Mouse (Mus musculus) heart, postnatal 14 days (tissue): ENCODE measurements at regions not wholly inside any gene's neighbourhood (a gene's known extent, or its start where the extent isn't known, plus 50 kb on each side); places are given as distances from the start of the nearest gene placed in this dataset.

Experiments used
- DNase-seq, 2 experiments: peaks; one replicate each; pipeline ENCODE4 v3.0.0; 2021 to 2022
- intact Hi-C: fragments of 180-260 bp; cut with DNase I; formaldehyde crosslinking; loops from one replicate; pipeline ENCODE4 v1.15.1; 2025

GRCm38 (mm10) chr9:52591188-52591587, 88.4 kb downstream of the AI593442 start:
- no peak for DNase-seq
- intact Hi-C loops, result no loop called here

GRCm38 (mm10) chr9:52574066-52574465, 105.5 kb downstream of the AI593442 start:
- no peak for DNase-seq
- intact Hi-C loops, result no loop called here

GRCm38 (mm10) chr9:52551577-52552281, 127.9 kb downstream of the AI593442 start:
- intact Hi-C loops, result no loop called here
- DNase-seq, result no peak

- intact Hi-C loops, result no loop called here
- DNase-seq, result no peak
Observed at GRCm38 (mm10) chr9:52546071-52546470, 133.5 kb downstream of the AI593442 start.

- DNase-seq, result no peak
- intact Hi-C loops, result no loop called here
Observed at GRCm38 (mm10) chr9:52539086-52539485, 140.5 kb downstream of the AI593442 start.

- intact Hi-C loops, result no loop called here
- no peak for DNase-seq
Observed at GRCm38 (mm10) chr9:52529444-52529915, 150.1 kb downstream of the AI593442 start.

GRCm38 (mm10) chr9:52500487-52500886, 179.1 kb downstream of the AI593442 start:
- intact Hi-C loops, result no loop called here
- no peak for DNase-seq

GRCm38 (mm10) chr9:52495483-52496270, 183.9 kb downstream of the AI593442 start:
- DNase-seq, result no peak
- intact Hi-C loops, result no loop called here

- no peak for DNase-seq
- intact Hi-C loops, result no loop called here
Observed at GRCm38 (mm10) chr9:52492947-52493505, 186.6 kb downstream of the AI593442 start.

GRCm38 (mm10) chr9:52473555-52474196, 205.9 kb downstream of the AI593442 start:
- no peak for DNase-seq
- intact Hi-C loops, result no loop called here

- intact Hi-C loops, result no loop called here
- DNase-seq, result no peak
Observed at GRCm38 (mm10) chr9:52472859-52473258, 206.7 kb downstream of the AI593442 start.

GRCm38 (mm10) chr9:52458518-52458917, 221.1 kb downstream of the AI593442 start:
- DNase-seq, result no peak
- intact Hi-C loops, result no loop called here

- intact Hi-C loops, result no loop called here
- DNase-seq, result no peak
Observed at GRCm38 (mm10) chr9:52454445-52454844, 225.1 kb downstream of the AI593442 start.

- no peak for DNase-seq
- intact Hi-C loops, result no loop called here
Observed at GRCm38 (mm10) chr9:52451792-52452191, 227.8 kb downstream of the AI593442 start.

- no peak for DNase-seq
- intact Hi-C loops, result no loop called here
Observed at GRCm38 (mm10) chr9:52448245-52448644, 231.3 kb downstream of the AI593442 start.

GRCm38 (mm10) chr9:52443228-52443627, 236.4 kb downstream of the AI593442 start:
- DNase-seq, result no peak
- intact Hi-C loops, result no loop called here

- intact Hi-C loops, result no loop called here
- no peak for DNase-seq
Observed at GRCm38 (mm10) chr9:52434215-52434614, 245.4 kb downstream of the AI593442 start.

GRCm38 (mm10) chr9:52425413-52425812, 254.2 kb downstream of the AI593442 start:
- intact Hi-C loops, result no loop called here
- no peak for DNase-seq

GRCm38 (mm10) chr9:52422622-52423021, 254.2 kb upstream of the Zc3h12c start:
- DNase-seq, result no peak
- intact Hi-C loops, result no loop called here

GRCm38 (mm10) chr9:52415706-52416105, 247.3 kb upstream of the Zc3h12c start:
- intact Hi-C loops, result no loop called here

GRCm38 (mm10) chr9:52407841-52408240, 239.5 kb upstream of the Zc3h12c start:
- intact Hi-C loops, result no loop called here
- no peak for DNase-seq

More at GRCm38 (mm10) chr9:52415706-52416105, 247.3 kb upstream of the Zc3h12c start:
- DNase-seq, result no peak
